Comparison of ENCODE assay signal across 32 mouse cellular contexts in the genomic region with DNA sequence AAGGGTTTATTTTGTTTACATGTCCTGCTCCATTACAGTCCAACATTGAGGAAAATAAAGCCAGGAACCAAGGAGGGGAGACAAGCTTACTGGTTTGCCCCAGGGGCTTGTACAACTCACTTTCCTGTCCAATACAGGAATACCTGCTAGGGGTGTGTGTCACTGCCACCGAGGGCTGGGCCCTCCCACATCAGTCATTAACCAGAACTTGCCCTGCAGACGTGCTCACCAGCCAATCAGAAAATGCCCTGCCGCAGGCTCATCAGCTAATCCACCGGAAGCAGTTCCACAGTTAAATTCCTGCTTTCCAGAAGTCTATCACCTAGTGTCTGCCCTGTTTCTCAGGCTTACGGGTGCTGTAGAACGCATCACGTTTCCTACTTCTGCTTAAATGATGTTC. TPM values are rescaled to one million over a fixed set of nuclear protein-coding genes. Genes with fewer than 3 reads are reported as not detected.
DNase-seq lines count a peak whose midpoint lies in the region; ATAC-seq and TF ChIP-seq lines count a peak whose summit lies in the region.
"Had no signal": no experiment of that assay in that cellular context is flagged by ENCODE, and none has a peak within 500 bp of the region (broad histone marks: within the 10 kb centered on the region; RNA-seq: fewer than 3 reads in every experiment).

No protein-coding gene starts in this region.

- H3K4me1 ChIP-seq in kidney, adult 2 months (ENCODE audit: control insufficient read depth, insufficient read depth, low read length) = no peaks in the 10 kb centered on the region
- H3K4me1 ChIP-seq in E14TG2a.4 (replicated peaks; ENCODE audit: low read depth, low read length) = peaks cover 22% of the 10 kb centered on the region
- no peaks in the 10 kb centered on the region for H3K4me1 ChIP-seq in intestine, postnatal 0 days (replicated peaks; ENCODE audit: control insufficient read depth, insufficient read depth, low read length)
- H3K4me1 ChIP-seq in stomach, postnatal 0 days (replicated peaks; ENCODE audit: control insufficient read depth, insufficient read depth) = 0 out of 2 replicates have a peak, but pooled peaks cover 5% of the 10 kb centered on the region
- H3K4me1 ChIP-seq: hindbrain, embryonic 15.5 days; midbrain, embryonic 12.5 days; neural tube, embryonic 12.5 days had no signal

- no peaks in the 10 kb centered on the region for H3K36me3 ChIP-seq in kidney, adult 2 months (ENCODE audit: control insufficient read depth, insufficient read depth, low read length)
- peaks cover 12% of the 10 kb centered on the region for H3K36me3 ChIP-seq in E14TG2a.4 (ENCODE audit: insufficient read depth, low read length)
- no peaks in the 10 kb centered on the region for H3K36me3 ChIP-seq in intestine, postnatal 0 days (ENCODE audit: control insufficient read depth, insufficient read depth)
- H3K36me3 ChIP-seq in stomach, postnatal 0 days (ENCODE audit: control insufficient read depth, insufficient read depth, low read length) = no peaks in the 10 kb centered on the region; the same call in 1 of the 2 replicates
- H3K36me3 ChIP-seq: hindbrain, embryonic 15.5 days had no signal

- no peak for TF ChIP-seq POLR2A in kidney, adult 2 months (IDR thresholded peaks at IDR 0.05; ENCODE audit: low read depth, low read length)

- intact Hi-C loops in left cerebral cortex, adult 2 months (cut with DNase I) = no loop called here

- no peak for TF ChIP-seq EP300 in stomach, postnatal 0 days (optimal IDR thresholded peaks at IDR 0.05)

- H3K27me3 ChIP-seq in kidney, adult 2 months (replicated peaks; ENCODE audit: control insufficient read depth, insufficient read depth, low read length) = no peaks in the 10 kb centered on the region
- H3K27me3 ChIP-seq in E14TG2a.4 (ENCODE audit: insufficient read depth, low read length) = peaks cover 8% of the 10 kb centered on the region
- no peaks in the 10 kb centered on the region for H3K27me3 ChIP-seq in intestine, postnatal 0 days (replicated peaks; ENCODE audit: control insufficient read depth, insufficient read depth, low read length)
- H3K27me3 ChIP-seq in stomach, postnatal 0 days (ENCODE audit: control insufficient read depth, insufficient read depth, low read length) = no peaks in the 10 kb centered on the region
- H3K27me3 ChIP-seq: embryonic facial prominence, embryonic 13.5 days; hindbrain, embryonic 15.5 days; neural tube, embryonic 12.5 days had no signal

- 44% methylated on average over 7 of the region's 7 CpGs for WGBS in kidney, adult 2 months
- 39% methylated on average over 7 of the region's 7 CpGs for WGBS in intestine, postnatal 0 days
- WGBS in stomach, postnatal 0 days = 44% methylated on average over 7 of the region's 7 CpGs

- H3K4me2 ChIP-seq in intestine, postnatal 0 days (replicated peaks; ENCODE audit: low read depth) = no peak overlapping the region
- H3K4me2 ChIP-seq in stomach, postnatal 0 days (replicated peaks; ENCODE audit: low read depth) = no peak overlapping the region
- H3K4me2 ChIP-seq: embryonic facial prominence, embryonic 13.5 days; hindbrain, embryonic 15.5 days; liver, embryonic 13.5 days; midbrain, embryonic 12.5 days; neural tube, embryonic 12.5 days had no signal

- 0 out of 2 replicates have a peak, but pooled peaks have one; percentile 43 for ATAC-seq in intestine, postnatal 0 days
- no peak for ATAC-seq in stomach, postnatal 0 days (ENCODE audit: low FRiP score, low TSS enrichment)
- ATAC-seq: forebrain, embryonic 16.5 days; lung, postnatal 0 days had no signal

- H3K9ac ChIP-seq in intestine, postnatal 0 days (ENCODE audit: low read depth, low read length) = no peak overlapping the region
- H3K9ac ChIP-seq in stomach, postnatal 0 days (ENCODE audit: low read length) = no peak overlapping the region
- H3K9ac ChIP-seq: embryonic facial prominence, embryonic 13.5 days; hindbrain, embryonic 15.5 days; liver, embryonic 13.5 days; midbrain, embryonic 12.5 days; neural tube, embryonic 12.5 days had no signal

- peak; percentile 8 for DNase-seq in kidney, adult 2 months
- DNase-seq in kidney, adult 8-10 months = no peak
- peak; percentile 92 for DNase-seq in ZHBTc4 (ENCODE audit: low read depth, low spot score)
- no peak for DNase-seq in stomach, postnatal 0 days (ENCODE audit: low spot score)
- DNase-seq in left cerebral cortex, adult 2 months (ENCODE audit: extremely low spot score in 1 of 2, low spot score in 2 of 2) = no peak
- no peak for DNase-seq in layer of hippocampus, adult 9-11 months
- DNase-seq: adrenal gland, postnatal 14 days; cerebellum, adult 11 months; cerebellum, adult 9-10 months; embryo, embryonic 11 days; gastrocnemius, postnatal 10 days; heart, postnatal 14 days; left cerebral cortex, postnatal 4 days; liver, embryonic 13.5 days; lung, adult 18-20 months; lung, postnatal 4 days; right cerebral cortex, adult 18-20 months; right cerebral cortex, postnatal 4 days; thymus, adult 2 months had no signal

- no peak overlapping the region for H3K27ac ChIP-seq in kidney, adult 2 months (ENCODE audit: insufficient read depth, low read depth, low read length)
- no peak overlapping the region for H3K27ac ChIP-seq in intestine, postnatal 0 days (ENCODE audit: low read depth, low read length)
- H3K27ac ChIP-seq in stomach, postnatal 0 days (replicated peaks) = no peak overlapping the region
- no peak overlapping the region for H3K27ac ChIP-seq in left cerebral cortex, adult 2 months
- H3K27ac ChIP-seq: embryonic facial prominence, embryonic 13.5 days; forebrain, embryonic 10.5 days; hindbrain, embryonic 10.5 days; hindbrain, embryonic 15.5 days; layer of hippocampus, adult 2 months; liver, embryonic 13.5 days; midbrain, embryonic 12.5 days; neural tube, embryonic 12.5 days had no signal

- no peak for TF ChIP-seq CTCF in kidney, adult 2 months (conservative IDR thresholded peaks at IDR 0.05; ENCODE audit: insufficient read depth, insufficient read length, low read depth, low read length)
- no peak for TF ChIP-seq CTCF in E14TG2a.4 (conservative IDR thresholded peaks at IDR 0.05; ENCODE audit: low read length)
- TF ChIP-seq CTCF in intestine, postnatal 0 days (IDR thresholded peaks at IDR 0.05; ENCODE audit: low read depth) = no peak
- no peak for TF ChIP-seq CTCF in stomach, postnatal 0 days (IDR thresholded peaks at IDR 0.05; ENCODE audit: low read depth)
- TF ChIP-seq CTCF in left cerebral cortex, adult 2 months (IDR thresholded peaks at IDR 0.05) = no peak

- H3K9me3 ChIP-seq in E14TG2a.4 (ENCODE audit: low read length) = no peaks in the 10 kb centered on the region
- H3K9me3 ChIP-seq in intestine, postnatal 0 days (ENCODE audit: control insufficient read depth) = no peaks in the 10 kb centered on the region
- no peaks in the 10 kb centered on the region for H3K9me3 ChIP-seq in stomach, postnatal 0 days (ENCODE audit: control insufficient read depth, low read length)
- H3K9me3 ChIP-seq: embryonic facial prominence, embryonic 13.5 days; forebrain, embryonic 10.5 days; hindbrain, embryonic 10.5 days; hindbrain, embryonic 15.5 days; liver, embryonic 13.5 days; megakaryocyte, embryonic 14.5 days; midbrain, embryonic 12.5 days; neural tube, embryonic 12.5 days had no signal

- H3K4me3 ChIP-seq in kidney, adult 2 months (ENCODE audit: insufficient read depth, low read depth, low read length) = no peak overlapping the region
- peak overlapping the region; percentile 46 for H3K4me3 ChIP-seq in E14TG2a.4 (replicated peaks; ENCODE audit: low read length)
- no peak overlapping the region for H3K4me3 ChIP-seq in intestine, postnatal 0 days (ENCODE audit: low read depth, low read length)
- H3K4me3 ChIP-seq in stomach, postnatal 0 days (ENCODE audit: low read depth, low read length) = no peak overlapping the region
- H3K4me3 ChIP-seq in left cerebral cortex, adult 2 months = no peak overlapping the region
- H3K4me3 ChIP-seq: embryonic facial prominence, embryonic 13.5 days; forebrain, embryonic 10.5 days; hindbrain, embryonic 10.5 days; hindbrain, embryonic 15.5 days; layer of hippocampus, adult 2 months; liver, embryonic 13.5 days; megakaryocyte, embryonic 14.5 days; midbrain, embryonic 12.5 days; myocyte; neural tube, embryonic 12.5 days had no signal

RNA-seq across cellular contexts. Expression of a gene that starts 15.7 kb away (rescaled TPM):
- 1.4 and 1.7 TPM in 2 replicates for polyA plus RNA-seq in kidney, adult 2 months (2012; rRNA removed)
- 32.5 and 33.4 TPM in 2 replicates for polyA plus RNA-seq in intestine, postnatal 0 days (2015; fragmentation: Nextera tagmentation; extraction: Ambion mirVana)
- polyA plus RNA-seq in stomach, postnatal 0 days (2015; fragmentation: Nextera tagmentation; extraction: Ambion mirVana) = 40.3 and 42.7 TPM in 2 replicates
- 1 to 10 TPM; 4.3 to 4.4 TPM for total RNA-seq in left cerebral cortex, adult 2 months (2021)

Comparison
In these comparisons a context has a peak if more than half of its experiments do, and no peak if none do; other contexts are left out.
1. DNase-seq: peak in kidney, adult 2 months (single experiment) and ZHBTc4 (single experiment); none in kidney, adult 8-10 months (0 of 2), stomach, postnatal 0 days (single experiment), left cerebral cortex, adult 2 months (0 of 2) and layer of hippocampus, adult 9-11 months (single experiment).
2. RNA of a gene that starts 15.7 kb away (polyA plus RNA-seq): 40.3 to 42.7 TPM in stomach, postnatal 0 days and 32.5 to 33.4 TPM in intestine, postnatal 0 days; 1.4 to 1.7 TPM in kidney, adult 2 months; every median in the first group is over 10 times any median in the second.